Mouse (Mus musculus) forebrain, postnatal 0 days (tissue): ENCODE data around the gene Rgs2. TPM values are rescaled to one million over a fixed set of nuclear protein-coding genes. Genes with fewer than 3 reads are reported as not detected.
A peak's percentile ranks its signal among the peaks of the same experiment; 100 is the strongest.

Experiments used
- ATAC-seq: fragments of 200-750 bp; cut with Nextera tagmentation; 2 replicates; pipeline ENCODE4 v1.8.0; 2017; ENCODE audit warnings: mild to moderate bottlenecking, moderate library complexity
- DNase-seq: peaks from one replicate; pipeline ENCODE4 v3.0.0-alpha.2; 2015
- H3K27ac ChIP-seq: fragments of 300-500 bp; sonication (generic); 2 replicates; pipeline ENCODE4 v1.5.1; 2014; ENCODE audit warnings: low read depth, mild to moderate bottlenecking, antibody characterized with exemption, low read length, moderate library complexity, mixed read lengths
- H3K27me3 ChIP-seq: fragments of 300-500 bp; sonication (generic); 2 replicates; pipeline ENCODE4 v1.6.1; 2014; ENCODE audit warnings: mild to moderate bottlenecking, low read length, mixed read lengths; ENCODE audit not compliant: insufficient read depth
- H3K36me3 ChIP-seq: fragments of 300-500 bp; sonication (generic); 2 replicates; pipeline ENCODE4 v1.6.1; 2014; ENCODE audit warnings: mild to moderate bottlenecking, moderate library complexity; ENCODE audit not compliant: insufficient read depth
- H3K4me1 ChIP-seq: fragments of 300-500 bp; sonication (generic); 2 replicates; pipeline ENCODE4 v1.6.1; 2014; ENCODE audit warnings: antibody characterized with exemption; ENCODE audit not compliant: insufficient read depth
- H3K4me2 ChIP-seq: fragments of 300-500 bp; sonication (generic); 2 replicates; pipeline ENCODE4 v1.6.1; 2014; ENCODE audit warnings: low read depth, mild to moderate bottlenecking, moderate library complexity
- H3K4me3 ChIP-seq: fragments of 300-500 bp; sonication (generic); 2 replicates; pipeline ENCODE4 v1.5.1; 2014; ENCODE audit warnings: low read depth, low read length, mixed read lengths
- H3K9ac ChIP-seq: fragments of 300-500 bp; sonication (generic); 2 replicates; pipeline ENCODE4 v1.6.1; 2014; ENCODE audit warnings: mild to moderate bottlenecking
- H3K9me3 ChIP-seq: fragments of 300-500 bp; sonication (generic); 2 replicates; pipeline ENCODE4 v1.6.1; 2016; ENCODE audit warnings: low read length
- CTCF ChIP-seq: sonication (generic); IDR thresholded peaks from 2 replicates; pipeline ENCODE4 v1.5.1; 2016; ENCODE audit warnings: antibody characterized with exemption, control low read depth, low read depth
- WGBS: fragments of 180-500 bp; shearing (Covaris S2); extraction: QIAGEN DNeasy Blood & Tissue Kit; methylation state at CpG from one replicate; pipeline ENCODE4 v1.1.7; 2014; 5-methylcytosine and 5-hydroxymethylcytosine counted together
- polyA plus RNA-seq: library from polyadenylated mRNA; unstranded; fragments of >200 nt; fragmentation: Nextera tagmentation; extraction: Ambion mirVana; gene quantifications from 2 replicates; pipeline ENCODE4 v1.2.1, GENCODE M21; 2015
- total RNA-seq: library from RNA; depleted of rRNA; stranded (reverse); fragments of >200 nt; gene quantifications from 2 replicates; pipeline ENCODE4 v1.2.3, GENCODE M21; 2014

The Rgs2 gene
- total and polyA plus RNA-seq, 2 experiments from 2014 or later, result 45.1 to 85.9 TPM

GRCm38 (mm10) chr1:144002036-144002714, 1.8 kb downstream of the Rgs2 start:
- 83% methylated on average over 6 of the region's 6 CpGs for WGBS
- Histone ChIP-seq H3K9ac (0 out of 2 replicates have a peak overlapping the region, but pooled peaks have one; percentile 80), H3K27ac (no peak overlapping the region), H3K9me3 (no peaks in the 10 kb centered on the region), H3K27me3 (no peaks in the 10 kb centered on the region), H3K36me3 (peaks cover 12% of the 10 kb centered on the region), H3K4me2 (peak overlapping the region; percentile 90), H3K4me3 (peak overlapping the region; percentile 90), H3K4me1 (peaks cover 13% of the 10 kb centered on the region; the same call in 1 of the 2 replicates)
- DNase-seq, result no peak
- TF ChIP-seq CTCF, result no peak
- ATAC-seq, result no peak

DNA sequence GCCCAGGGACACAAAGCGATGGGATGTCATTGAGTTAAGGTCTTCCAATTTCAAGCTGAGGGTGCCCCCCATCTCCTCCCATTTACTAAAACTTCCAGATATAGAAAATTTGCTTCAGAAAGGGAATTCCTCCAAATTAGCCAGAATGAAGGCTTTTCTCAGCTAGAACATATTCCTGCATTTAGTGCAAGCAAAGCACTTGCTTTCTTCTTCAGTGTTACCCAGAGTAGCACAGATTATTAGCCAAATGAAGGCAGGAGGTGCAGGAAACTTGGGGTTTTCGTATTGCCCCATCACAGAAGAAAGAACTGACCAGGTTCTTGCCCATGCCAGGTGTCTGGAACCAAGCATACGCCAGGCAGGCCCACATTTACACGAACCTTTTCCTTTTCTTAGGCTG, 3.7 kb downstream of the Rgs2 start:
- DNase-seq (no peak), ATAC-seq (no peak)
- Histone ChIP-seq H3K9ac (no peak overlapping the region), H3K36me3 (peaks cover 12% of the 10 kb centered on the region), H3K4me2 (no peak overlapping the region), H3K4me3 (no peak overlapping the region), H3K27me3 (no peaks in the 10 kb centered on the region), H3K9me3 (no peaks in the 10 kb centered on the region), H3K4me1 (peaks cover 6% of the 10 kb centered on the region; the same call in 1 of the 2 replicates), H3K27ac (no peak overlapping the region; the same call in 1 of the 2 replicates)
- 87% methylated on average over 4 of the region's 4 CpGs for WGBS
- TF ChIP-seq CTCF, result no peak

DNA sequence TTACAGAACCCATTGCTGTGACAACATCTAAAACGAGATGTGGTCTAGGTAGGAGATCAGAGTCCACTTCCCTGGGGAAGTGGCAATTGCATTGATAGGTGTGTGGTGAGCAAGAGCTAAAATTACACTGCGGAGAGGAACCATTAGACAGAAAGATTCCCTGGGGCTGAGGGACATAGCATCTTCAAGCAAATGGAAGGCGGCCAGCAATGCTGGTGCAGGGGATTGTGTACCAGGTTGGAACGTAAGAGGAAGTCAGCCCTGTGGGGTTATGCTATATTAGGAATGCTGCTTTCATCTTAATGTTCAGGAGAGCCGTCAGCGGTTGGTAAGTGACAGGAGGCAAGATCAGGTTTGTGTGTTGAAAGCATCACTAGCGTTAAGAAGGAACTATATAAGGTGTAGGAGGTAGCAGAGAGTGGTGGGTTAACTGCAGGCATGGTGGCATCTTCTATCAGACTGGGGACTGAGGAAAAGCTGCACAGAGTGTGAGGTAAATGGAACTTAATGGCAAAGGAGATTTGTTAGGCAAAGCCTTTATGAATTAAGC, 4.5 kb downstream of the Rgs2 start:
- ATAC-seq (no peak), DNase-seq (no peak)
- Histone ChIP-seq H3K36me3 (peaks cover 12% of the 10 kb centered on the region), H3K4me1 (peaks cover 6% of the 10 kb centered on the region; the same call in 1 of the 2 replicates), H3K27ac (no peak overlapping the region), H3K4me3 (no peak overlapping the region), H3K4me2 (no peak overlapping the region), H3K9ac (no peak overlapping the region), H3K9me3 (no peaks in the 10 kb centered on the region), H3K27me3 (no peaks in the 10 kb centered on the region)
- 77% methylated on average over 7 of the region's 7 CpGs for WGBS
- no peak for TF ChIP-seq CTCF

- no peak for DNase-seq
- Histone ChIP-seq H3K9ac (no peak overlapping the region), H3K36me3 (no peaks in the 10 kb centered on the region), H3K4me1 (no peaks in the 10 kb centered on the region), H3K27me3 (no peaks in the 10 kb centered on the region), H3K4me2 (no peak overlapping the region), H3K27ac (no peak overlapping the region), H3K9me3 (no peaks in the 10 kb centered on the region), H3K4me3 (no peak overlapping the region)
- ATAC-seq, result no peak
- WGBS, result 85% methylated on average over 1 of the region's 1 CpGs
- TF ChIP-seq CTCF, result no peak
Observed at GRCm38 (mm10) chr1:143993026-143993425, 10.9 kb downstream of the Rgs2 start.

GRCm38 (mm10) chr1:143992528-143992927, 11.4 kb downstream of the Rgs2 start:
- H3K4me2 ChIP-seq, result no peak overlapping the region
- H3K9me3 ChIP-seq, result no peaks in the 10 kb centered on the region
- no peak overlapping the region for H3K27ac ChIP-seq
- no peaks in the 10 kb centered on the region for H3K36me3 ChIP-seq
- ATAC-seq (no peak), DNase-seq (no peak)
- no peak for TF ChIP-seq CTCF
- WGBS, result 77% methylated on average over 2 of the region's 2 CpGs
- H3K4me1 ChIP-seq, result no peaks in the 10 kb centered on the region
- no peaks in the 10 kb centered on the region for H3K27me3 ChIP-seq
- H3K4me3 ChIP-seq, result no peak overlapping the region
- H3K9ac ChIP-seq, result no peak overlapping the region

DNA sequence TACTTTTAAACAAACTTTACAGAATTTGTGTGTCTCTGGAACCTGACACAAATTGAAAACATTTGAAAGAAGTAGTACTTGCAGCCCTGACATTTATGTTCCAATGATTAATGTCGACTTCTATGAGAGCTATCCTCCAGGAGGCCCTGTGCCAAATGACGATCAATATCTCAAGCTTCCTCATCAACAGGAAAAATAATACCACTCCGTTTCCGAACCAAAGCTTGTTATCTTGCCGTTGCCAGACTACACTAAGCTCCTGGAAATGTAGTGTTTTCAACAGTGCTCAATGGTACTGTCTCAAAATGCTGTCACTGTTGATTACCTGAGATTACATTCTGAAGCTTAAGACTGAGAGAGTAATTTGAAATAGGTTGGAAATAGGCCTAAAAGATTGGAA, 13.7 kb downstream of the Rgs2 start:
- DNase-seq, result no peak
- no peak for ATAC-seq
- Histone ChIP-seq H3K4me3 (no peak overlapping the region), H3K27ac (no peak overlapping the region), H3K9me3 (no peaks in the 10 kb centered on the region), H3K4me1 (no peaks in the 10 kb centered on the region), H3K4me2 (no peak overlapping the region), H3K27me3 (no peaks in the 10 kb centered on the region), H3K36me3 (no peaks in the 10 kb centered on the region), H3K9ac (no peak overlapping the region)
- WGBS, result 57% methylated on average over 5 of the region's 5 CpGs
- no peak for TF ChIP-seq CTCF

DNA sequence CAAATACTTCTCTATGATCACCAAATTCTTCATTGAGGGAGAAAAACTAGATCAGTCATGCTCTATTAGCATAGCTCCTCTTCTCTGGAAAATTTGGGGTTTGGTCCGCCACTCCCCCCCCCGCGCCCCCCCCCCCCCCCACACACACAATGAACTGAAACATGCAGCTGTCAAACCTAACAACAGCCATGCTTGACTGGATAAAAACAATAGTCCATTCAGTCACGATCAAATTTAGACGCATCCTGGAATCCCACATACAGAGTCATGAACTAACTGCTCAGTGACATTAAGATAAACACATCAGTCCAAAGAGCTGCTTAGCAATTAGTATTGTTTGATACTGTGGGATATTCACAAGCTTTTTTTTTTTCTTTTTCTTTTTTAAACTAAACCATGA, 14.2 kb downstream of the Rgs2 start:
- H3K27ac ChIP-seq, result no peak overlapping the region
- H3K36me3 ChIP-seq, result no peaks in the 10 kb centered on the region
- no peak overlapping the region for H3K4me3 ChIP-seq
- DNase-seq (no peak), ATAC-seq (peak; percentile 23; the same call in 1 of the 2 replicates)
- no peak overlapping the region for H3K9ac ChIP-seq
- no peak overlapping the region for H3K4me2 ChIP-seq
- 28% methylated on average over 5 of the region's 5 CpGs for WGBS
- H3K9me3 ChIP-seq, result no peaks in the 10 kb centered on the region
- no peaks in the 10 kb centered on the region for H3K4me1 ChIP-seq
- H3K27me3 ChIP-seq, result no peaks in the 10 kb centered on the region
- no peak for TF ChIP-seq CTCF
